Mouse (Mus musculus): ENCODE results near the gene Arfip1.

The Arfip1 gene

DNA sequence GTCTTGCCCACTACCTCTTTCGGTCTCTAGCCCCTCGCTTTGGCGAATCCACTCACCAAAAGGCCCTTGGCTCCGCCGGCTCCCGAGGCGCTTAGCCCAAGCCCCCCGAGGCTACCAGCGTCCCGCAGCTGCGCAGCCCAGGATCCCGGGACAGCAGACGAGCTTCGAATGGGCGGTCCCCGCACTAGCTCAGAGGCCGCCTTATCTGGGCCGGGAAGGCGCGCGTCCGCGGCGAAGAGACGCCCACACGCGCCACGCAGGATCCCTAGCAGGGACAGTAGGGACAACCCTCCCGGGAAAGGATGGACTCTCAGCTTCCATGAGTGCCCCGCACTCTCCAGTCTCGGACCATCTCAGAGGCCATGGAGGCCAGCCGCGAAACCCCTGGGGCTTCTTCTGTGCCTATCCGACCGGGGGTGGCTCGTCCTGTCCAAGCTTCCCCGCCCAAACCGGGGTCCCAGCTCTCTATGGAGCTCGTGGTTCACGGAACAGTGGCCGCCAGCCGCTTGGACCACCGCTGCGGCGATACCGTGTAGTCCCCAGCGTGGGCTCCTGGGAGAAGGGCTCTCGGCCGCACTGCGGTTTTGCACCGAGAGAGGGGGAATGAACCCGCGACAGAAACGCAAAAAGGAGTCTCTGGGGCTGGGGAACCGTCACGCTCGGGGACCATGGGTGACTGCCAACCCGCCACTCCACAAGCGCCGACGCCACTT lies 103.0 kb downstream of the Arfip1 start:
- POLR2A ChIA-PET: interaction anchor here in 3 of 4 experiments (0.5 to 3.5 kb wide), 23 partner anchors 9 to 525 kb away, joined by 3 to 29 read pairs (median 3); no protein-coding TSS in a partner anchor
- CTCF ChIA-PET: interaction anchor here (0.6 to 2.8 kb wide), 12 partner anchors 9 to 165 kb away, joined by 3 to 13 read pairs (median 7); no protein-coding TSS in a partner anchor

DNA sequence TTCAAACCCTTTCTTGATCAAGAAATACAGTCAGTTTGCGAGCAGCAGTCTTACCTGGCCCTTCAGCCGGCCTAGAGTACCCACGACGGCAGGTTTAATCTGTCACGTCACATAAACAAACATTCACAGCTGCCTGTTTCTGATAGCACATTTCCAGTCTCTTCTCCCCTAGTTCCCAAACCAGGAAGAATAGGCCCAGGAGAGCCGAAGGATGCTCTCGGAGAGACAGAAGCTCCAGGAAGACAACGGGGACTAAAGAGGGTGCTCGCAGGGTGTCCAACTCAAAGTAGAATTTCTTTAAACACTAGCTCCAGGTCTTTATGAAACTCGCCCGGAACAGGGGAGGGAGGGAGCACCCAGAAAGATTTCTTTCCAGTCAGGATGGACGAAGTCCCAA lies 103.5 kb downstream of the Arfip1 start:
- ChIA-PET CTCF (interaction anchor here (0.6 to 2.8 kb wide), 9 partner anchors 9 to 143 kb away, joined by 3 to 13 read pairs (median 5); no protein-coding TSS in a partner anchor), POLR2A (interaction anchor here in 3 of 4 experiments (0.5 to 3.5 kb wide), 16 partner anchors 8 to 478 kb away, joined by 3 to 29 read pairs (median 4); no protein-coding TSS in a partner anchor)

DNA sequence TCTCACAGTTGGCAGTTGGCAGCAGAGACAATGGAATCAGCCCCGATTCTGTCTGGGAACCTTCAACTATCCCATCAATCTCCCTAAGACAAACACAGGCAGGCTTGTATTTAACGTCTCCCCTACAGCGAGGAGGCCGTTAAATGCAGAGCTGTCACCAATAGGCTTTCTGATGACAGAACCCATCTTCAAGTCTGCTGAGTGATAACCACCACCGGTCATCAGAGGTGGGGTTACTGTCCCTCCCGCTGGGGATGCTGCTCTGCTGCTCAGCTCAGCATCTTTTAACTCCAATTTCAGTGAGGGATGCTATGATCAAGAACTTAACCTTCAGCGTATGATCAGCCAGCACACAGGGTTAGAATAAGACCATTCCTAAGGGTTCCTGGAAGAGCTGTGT lies 104.2 kb downstream of the Arfip1 start:
- CTCF ChIA-PET: interaction anchor here in 2 of 4 experiments (0.8 to 1.5 kb wide), 3 partner anchors 10 to 126 kb away, joined by 3 to 4 read pairs (median 3); no protein-coding TSS in a partner anchor
- POLR2A ChIA-PET: interaction anchor here in 2 of 4 experiments (1.2 to 3.5 kb wide), 4 partner anchors 10 to 19 kb away, joined by 3 to 29 read pairs (median 8); no protein-coding TSS in a partner anchor

DNA sequence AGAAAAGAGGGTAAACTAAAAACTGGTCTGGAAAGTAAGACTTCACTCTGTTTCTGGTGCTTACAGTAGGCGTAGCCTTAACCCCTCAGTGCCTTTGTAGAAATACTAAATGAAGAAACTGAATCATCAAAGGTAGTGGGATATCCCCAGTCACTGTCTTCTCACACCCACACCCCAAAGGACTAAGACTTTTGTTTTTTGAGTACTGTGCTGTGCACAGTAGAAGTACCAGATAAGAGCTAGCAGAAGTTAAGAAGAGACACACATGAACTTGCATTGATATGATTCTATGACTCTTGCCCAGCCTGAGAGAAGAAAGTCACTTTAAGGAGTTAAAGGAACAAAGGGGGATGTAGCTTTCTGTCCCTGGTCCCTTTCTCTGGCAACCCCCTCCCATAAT lies 104.9 kb downstream of the Arfip1 start:
- POLR2A ChIA-PET: interaction anchor here in 2 of 4 experiments (1.0 to 2.4 kb wide), 3 partner anchors 11 to 106 kb away, joined by 3 to 7 read pairs (median 4); no protein-coding TSS in a partner anchor

DNA sequence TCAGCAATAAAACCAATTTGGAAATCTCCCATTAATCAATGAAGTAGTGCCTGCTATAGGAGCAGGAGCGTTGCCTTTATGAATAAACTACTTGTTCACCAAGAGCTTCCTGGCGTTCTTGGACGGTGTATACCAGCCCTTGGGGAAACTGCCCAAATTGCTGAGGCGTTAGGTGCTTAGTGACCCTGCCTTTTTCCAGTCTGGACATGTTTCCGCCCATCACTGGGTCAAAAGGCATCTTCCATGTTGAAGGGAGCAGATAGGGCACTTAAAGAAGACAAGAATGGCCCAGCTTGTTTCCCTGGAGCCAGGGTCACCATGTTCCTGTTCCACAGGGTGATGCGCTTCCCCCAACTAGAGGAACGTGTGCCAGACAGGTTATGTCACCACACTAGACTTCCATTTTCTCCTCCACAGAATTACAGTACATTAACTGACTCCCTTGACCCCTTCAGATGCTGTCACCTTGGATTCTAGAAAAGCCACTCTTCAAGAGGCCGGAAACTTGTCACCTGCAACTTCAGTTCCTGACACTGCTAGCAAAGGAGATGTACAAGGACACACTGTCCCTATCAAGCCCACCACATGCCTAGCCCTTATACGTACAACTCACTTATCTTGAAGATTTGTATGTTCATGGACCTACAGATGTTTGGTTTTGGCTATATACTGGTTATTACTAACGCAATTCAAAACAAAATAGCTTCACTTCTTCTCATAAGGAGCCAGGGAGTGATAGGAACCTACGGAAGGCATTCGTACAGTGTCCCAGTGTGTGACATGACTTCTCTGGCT lies 107.2 kb downstream of the Arfip1 start:
- ChIA-PET POLR2A (interaction anchor here in 2 of 4 experiments (1.2 to 1.3 kb wide), 2 partner anchors 10 to 13 kb away, joined by 3 to 4 read pairs; no protein-coding TSS in a partner anchor), CTCF (no interaction called here)

More for the DNA sequence above, 104.9 kb downstream of the Arfip1 start:
- CTCF ChIA-PET: no interaction called here

DNA sequence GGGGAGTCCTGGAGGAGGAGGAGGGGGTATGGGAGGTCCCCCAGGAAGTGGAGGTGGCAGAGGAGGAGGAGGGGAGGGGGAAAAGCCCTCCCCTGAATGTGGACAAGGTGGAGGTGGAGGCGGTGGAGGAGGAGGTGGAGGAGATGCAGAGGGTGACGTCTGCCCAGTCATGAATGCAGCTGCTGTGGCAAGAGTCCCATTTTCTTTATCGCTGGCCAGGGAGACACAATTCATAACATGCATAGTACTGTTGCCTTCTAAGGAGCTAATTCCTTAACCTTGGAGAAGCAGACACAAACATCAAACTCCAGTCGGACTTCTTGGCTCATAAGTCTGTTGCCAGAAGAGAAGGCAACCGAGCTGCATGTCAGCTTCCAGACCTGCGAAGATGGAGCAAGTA lies 108.0 kb downstream of the Arfip1 start:
- ChIA-PET CTCF (no interaction called here), POLR2A (interaction anchor here in 2 of 4 experiments (0.6 to 1.3 kb wide), 5 partner anchors 9 to 136 kb away, joined by 3 to 4 read pairs (median 3); no protein-coding TSS in a partner anchor)

DNA sequence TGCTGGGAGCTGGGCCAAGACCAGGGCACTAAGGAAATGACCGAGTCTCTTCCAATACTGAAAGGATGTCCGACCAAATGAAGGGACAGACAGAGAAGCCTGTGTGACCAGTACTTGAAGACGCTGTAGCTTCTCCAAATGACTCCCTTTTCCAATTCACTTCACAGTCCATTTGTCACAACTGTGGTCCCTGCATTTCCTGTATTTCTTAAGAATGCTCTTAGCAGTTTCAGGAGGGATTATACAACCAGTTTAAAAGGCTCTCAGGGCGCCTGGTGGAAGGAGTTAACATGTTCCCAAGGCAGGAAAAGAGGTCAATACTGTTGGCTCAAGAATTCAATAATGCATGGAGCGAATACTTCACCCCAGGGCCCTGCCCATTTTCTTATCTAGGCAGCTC lies 109.5 kb downstream of the Arfip1 start:
- POLR2A ChIA-PET: interaction anchor here in 1 of 4 experiments (0.6 kb wide), 1 partner anchor 85 kb away, joined by 4 read pairs; no protein-coding TSS in a partner anchor
- CTCF ChIA-PET: no interaction called here

DNA sequence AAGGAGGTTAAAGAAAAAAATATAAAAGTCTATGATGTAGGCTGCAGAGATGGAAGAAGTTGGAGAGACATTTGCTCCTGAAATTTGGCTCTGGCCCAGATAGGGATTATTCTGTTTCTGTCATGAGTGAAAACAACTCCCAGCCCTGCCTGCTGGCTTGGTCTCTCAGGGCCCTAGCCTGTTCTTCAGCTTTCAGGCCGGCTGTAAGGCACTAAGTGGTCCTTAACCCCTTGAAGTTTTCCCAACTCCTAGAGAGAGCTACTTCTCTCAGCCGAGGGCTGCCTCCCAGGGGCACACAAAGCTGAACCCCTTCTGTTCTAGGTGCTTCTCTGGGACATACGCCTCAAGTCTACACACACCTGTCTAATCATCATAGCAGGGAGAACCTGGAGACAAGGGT lies 109.9 kb downstream of the Arfip1 start:
- ChIA-PET CTCF (no interaction called here), POLR2A (interaction anchor here in 1 of 4 experiments (0.6 kb wide), 1 partner anchor 85 kb away, joined by 4 read pairs; no protein-coding TSS in a partner anchor)

DNA sequence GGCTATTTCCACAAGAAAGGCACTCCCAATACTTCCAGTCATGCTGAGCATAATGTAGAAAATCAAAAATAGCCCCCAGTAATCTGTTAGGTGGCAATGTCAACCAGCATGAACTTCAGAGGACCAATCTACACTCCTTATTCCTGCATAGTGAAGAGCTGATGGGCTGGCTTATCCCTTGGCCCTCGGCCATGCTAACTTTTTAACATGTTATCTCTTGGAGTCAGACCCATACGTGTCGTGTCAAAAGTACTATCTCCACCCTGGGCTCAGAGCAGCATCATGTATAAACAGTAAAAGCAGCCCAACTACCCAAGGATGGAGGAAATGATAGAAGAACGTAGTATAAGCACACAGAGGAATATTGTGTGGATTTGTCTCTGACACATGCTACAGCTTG lies 111.3 kb downstream of the Arfip1 start:
- POLR2A ChIA-PET: interaction anchor here in 2 of 4 experiments (0.6 to 2.8 kb wide), 5 partner anchors 9 to 316 kb away, joined by 3 to 9 read pairs (median 3); partner anchors contain the start of genes Fhdc1 (in 2 of the 2) and Mnd1 (in 1 of the 2)
- CTCF ChIA-PET: no interaction called here

DNA sequence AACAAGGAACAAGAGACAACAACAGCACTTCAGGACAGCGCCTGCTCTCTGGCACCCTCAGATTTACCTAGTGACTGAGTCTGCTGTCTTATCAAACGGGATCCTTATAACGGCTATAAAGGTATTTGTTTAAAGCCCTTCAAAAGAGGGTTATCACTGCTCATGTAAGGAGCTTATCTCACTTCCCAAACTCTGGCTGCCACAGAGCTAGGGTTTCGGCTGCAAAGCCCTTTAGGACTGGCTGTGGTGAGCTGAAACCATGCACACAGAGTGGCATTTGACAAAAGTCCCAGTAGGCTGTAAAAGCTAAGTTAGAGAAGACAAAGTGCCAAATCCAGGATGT lies 114.3 kb downstream of the Arfip1 start:
- CTCF ChIA-PET: interaction anchor here in 1 of 4 experiments (0.6 kb wide), 1 partner anchor 248 kb away, joined by 4 read pairs; no protein-coding TSS in a partner anchor
- POLR2A ChIA-PET: interaction anchor here in 3 of 4 experiments (0.5 to 2.2 kb wide), 4 partner anchors 11 to 500 kb away, joined by 3 to 7 read pairs (median 3); no protein-coding TSS in a partner anchor

DNA sequence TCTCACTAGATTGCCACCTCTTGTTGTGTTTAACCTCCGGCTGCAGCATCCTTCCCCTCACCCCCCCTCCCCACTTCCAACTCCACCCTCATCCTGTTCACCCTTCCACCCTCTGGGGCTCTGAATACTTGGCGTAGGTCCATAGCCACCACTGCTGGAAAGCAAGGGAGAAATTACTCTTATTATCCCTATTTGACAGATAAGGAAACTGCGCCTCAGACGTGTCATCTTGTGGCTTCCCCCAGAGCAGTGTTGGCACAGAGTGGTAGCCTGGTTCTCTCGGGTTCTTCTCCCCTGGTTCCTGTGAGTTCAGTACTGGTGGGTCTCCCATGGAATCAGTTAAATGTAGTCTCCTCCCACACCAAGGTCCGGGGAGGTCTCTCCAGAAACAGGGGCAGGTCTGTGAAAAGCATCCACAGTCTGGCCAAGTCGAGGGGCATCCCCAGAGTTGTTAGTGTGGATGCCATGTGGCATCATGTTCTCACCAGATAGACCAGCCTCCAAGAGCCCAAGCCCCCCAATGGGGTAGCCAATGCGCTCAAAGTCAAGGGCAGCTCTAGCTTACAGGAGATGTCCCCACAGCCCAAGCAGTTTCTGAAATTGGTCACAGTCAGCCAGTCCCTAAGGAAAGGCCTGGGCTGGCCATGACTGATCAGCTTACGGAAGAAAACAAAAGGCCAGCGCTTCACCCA lies 114.9 kb downstream of the Arfip1 start:
- POLR2A ChIA-PET: interaction anchor here in 2 of 4 experiments (0.5 to 2.2 kb wide), 3 partner anchors 12 to 236 kb away, joined by 3 to 7 read pairs (median 3); no protein-coding TSS in a partner anchor
- CTCF ChIA-PET: interaction anchor here in 1 of 4 experiments (0.6 kb wide), 1 partner anchor 248 kb away, joined by 4 read pairs; no protein-coding TSS in a partner anchor

DNA sequence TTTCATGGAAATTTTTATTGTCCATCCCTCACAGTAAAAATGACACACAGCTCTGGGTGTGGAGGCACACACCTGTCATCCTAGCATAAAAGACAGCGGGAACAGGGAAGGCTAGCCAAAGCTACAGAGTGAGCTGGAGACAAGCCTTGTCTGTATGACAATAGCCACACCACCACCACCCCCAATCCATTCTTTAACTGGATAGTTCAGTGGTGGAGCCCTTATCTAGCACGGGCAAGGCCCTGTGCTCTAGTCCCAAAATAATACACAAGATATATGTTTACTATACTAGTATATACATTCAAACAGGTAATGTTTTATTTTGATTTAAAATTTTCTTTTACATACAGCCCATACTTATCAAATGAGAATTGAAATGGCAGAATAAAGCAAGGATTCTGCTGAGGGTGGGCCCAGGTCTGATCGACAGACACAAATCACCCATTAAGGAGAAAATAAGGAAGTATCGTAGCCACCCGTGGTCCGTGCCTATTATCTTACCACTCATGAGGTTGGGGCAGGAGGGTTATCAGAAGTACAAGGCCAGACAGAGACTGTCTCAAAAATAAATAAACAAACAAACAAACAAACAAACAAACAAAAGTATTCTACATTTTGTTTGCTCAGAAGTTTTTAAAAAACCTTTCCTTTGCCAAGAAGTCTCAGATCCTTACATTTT lies 116.5 kb downstream of the Arfip1 start:
- POLR2A ChIA-PET: interaction anchor here in 2 of 4 experiments (1.1 to 1.5 kb wide), 2 partner anchors 9 to 14 kb away, joined by 3 read pairs; partner anchors contain the start of gene Fhdc1 (in 1 of the 2)

DNA sequence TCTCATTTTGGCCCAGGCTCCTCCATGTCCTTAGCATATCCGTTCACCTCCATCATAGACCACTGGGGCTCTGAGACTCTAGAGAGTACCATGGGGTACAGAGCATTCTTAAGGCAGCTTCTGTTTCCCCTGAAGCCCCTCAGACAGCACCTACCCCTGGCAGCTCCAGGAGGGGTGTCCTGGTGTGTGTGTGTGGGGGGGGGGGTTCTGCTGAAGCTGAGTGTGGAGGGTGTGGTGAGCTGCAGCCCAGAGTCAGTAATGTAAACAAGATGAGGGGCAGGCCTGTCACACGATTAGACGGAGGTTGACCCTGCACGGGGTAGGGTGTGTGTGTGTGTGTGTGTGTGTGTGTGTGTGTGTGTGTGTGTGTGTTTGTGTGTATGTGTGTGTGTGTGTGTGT lies 120.7 kb downstream of the Arfip1 start:
- ChIA-PET POLR2A (interaction anchor here in 3 of 4 experiments (0.6 to 1.3 kb wide), 5 partner anchors 13 to 744 kb away, joined by 3 to 5 read pairs (median 3); partner anchors contain the start of gene Tmem154 (in 1 of the 3)), CTCF (no interaction called here)

More for the DNA sequence above, 116.5 kb downstream of the Arfip1 start:
- CTCF ChIA-PET: no interaction called here

DNA sequence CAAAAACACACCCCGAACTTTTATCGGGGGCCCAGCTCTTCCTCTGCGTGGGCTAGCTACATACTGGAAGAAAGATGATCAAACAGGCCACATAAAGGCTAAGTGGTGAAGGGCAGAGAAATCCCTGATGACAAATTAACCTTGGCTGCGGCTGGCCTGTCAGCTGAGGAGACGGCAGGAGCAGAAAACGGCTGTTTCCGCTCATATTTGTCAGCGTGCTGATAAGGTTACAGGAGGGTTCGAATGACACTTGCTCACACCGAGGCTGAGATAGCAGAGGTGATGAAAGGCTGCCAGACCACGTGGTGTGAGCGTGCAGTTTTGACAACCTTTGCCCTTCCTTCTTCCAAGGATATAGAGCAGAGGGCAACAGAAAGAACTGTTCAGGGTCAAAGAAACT lies 121.5 kb downstream of the Arfip1 start:
- POLR2A ChIA-PET: interaction anchor here in 1 of 4 experiments (1.0 kb wide), 1 partner anchor 18 kb away, joined by 3 read pairs; no protein-coding TSS in a partner anchor

DNA sequence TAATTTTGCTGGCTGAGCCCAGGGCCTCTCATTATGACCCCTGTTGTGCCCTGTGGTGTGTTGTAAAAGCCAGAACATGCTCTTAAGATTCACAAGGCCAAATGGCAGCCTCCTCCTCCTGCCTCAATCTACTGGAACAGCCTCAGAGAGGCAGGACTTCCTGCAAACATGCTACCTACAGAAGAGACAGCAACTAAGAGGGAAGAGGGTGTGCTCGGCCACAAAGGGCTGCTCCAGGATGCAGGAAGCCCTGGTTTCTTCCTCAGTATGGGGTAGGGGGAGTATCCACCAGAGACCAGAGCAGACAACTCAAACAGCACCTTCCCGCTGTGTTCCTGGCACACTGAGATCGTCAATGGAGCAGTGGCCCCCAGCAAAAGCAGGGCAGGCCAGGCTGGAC lies 121.9 kb downstream of the Arfip1 start:
- CTCF ChIA-PET: no interaction called here
- POLR2A ChIA-PET: interaction anchor here in 1 of 4 experiments (1.0 kb wide), 1 partner anchor 19 kb away, joined by 3 read pairs; no protein-coding TSS in a partner anchor

More for the DNA sequence above, 121.5 kb downstream of the Arfip1 start:
- CTCF ChIA-PET: no interaction called here

DNA sequence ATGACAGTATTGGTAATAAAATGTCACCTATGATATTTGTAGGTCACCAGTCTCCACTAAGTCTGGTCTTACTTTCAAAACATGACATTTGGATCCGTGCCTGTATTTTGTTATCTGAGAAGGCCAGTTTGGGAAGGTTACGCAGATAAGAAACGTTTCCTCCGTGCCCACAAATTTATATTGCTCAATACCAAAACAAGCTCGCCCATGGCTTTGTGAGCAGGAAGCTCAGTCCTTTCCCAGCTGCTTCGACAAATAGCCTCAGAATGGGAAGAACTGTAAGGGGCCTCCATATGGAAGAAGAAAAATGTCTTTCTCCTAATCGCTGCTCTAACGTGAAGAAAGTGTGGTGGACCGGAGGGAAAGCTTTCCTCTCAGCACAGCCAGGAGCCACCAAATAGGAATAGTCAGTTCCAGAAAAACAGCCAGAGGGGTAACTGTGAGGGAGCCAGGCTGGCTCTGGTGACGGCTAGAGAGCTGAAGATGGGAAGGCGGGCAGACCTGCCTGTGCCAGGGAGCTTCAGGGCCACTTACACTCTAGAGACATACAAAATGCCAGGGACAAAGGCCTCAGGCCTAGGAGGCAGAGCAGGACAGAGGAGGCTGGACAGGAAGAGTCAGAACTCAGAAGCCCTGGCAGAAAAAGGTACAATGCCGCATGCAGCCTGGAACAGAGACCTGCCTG lies 126.5 kb downstream of the Arfip1 start:
- ChIA-PET POLR2A (interaction anchor here in 3 of 4 experiments (0.6 to 1.5 kb wide), 4 partner anchors 10 to 199 kb away, joined by 3 to 4 read pairs (median 3); no protein-coding TSS in a partner anchor), CTCF (interaction anchor here in 2 of 4 experiments (1.3 to 1.7 kb wide), 3 partner anchors 10 to 100 kb away, joined by 3 to 6 read pairs (median 4); no protein-coding TSS in a partner anchor)

DNA sequence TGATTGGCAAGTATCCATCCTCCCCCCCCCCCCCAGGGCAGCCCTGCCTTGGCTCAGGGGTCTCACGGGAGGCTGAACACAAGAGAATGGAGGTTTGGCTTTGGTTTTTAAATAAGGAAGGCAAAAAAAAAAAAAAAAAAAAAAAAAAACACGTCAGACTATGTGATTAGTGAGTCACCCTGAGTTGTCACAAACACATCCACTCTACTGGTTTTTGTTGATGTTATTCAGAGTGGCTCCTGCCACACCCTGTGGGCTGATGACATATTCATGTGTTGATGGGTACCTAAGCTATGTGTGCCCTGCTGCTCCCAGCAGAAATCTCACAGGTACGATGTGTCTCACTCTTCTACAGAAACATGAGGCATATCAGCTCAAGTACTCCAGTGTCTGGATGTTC lies 131.8 kb downstream of the Arfip1 start:
- POLR2A ChIA-PET: interaction anchor here in 2 of 4 experiments (0.7 to 1.4 kb wide), 3 partner anchors 10 to 177 kb away, joined by 3 to 4 read pairs (median 3); no protein-coding TSS in a partner anchor
- CTCF ChIA-PET: interaction anchor here in 1 of 4 experiments (0.7 kb wide), 1 partner anchor 468 kb away, joined by 4 read pairs; no protein-coding TSS in a partner anchor
